Mouse (Mus musculus) small intestine, adult 2 months (tissue): Measurements from ENCODE around the gene Cmbl.

Experiments used
- CTCF ChIP-seq: fragments of 200-500 bp; IDR thresholded peaks from 2 replicates; pipeline ENCODE4 v1.5.1; 2012; ENCODE audit warnings: low read depth, mild to moderate bottlenecking, control low read depth, inconsistent platforms, low read length, moderate library complexity, mixed read lengths; ENCODE audit not compliant: insufficient replicate concordance, insufficient read length; ENCODE audit errors: extremely low read depth
- POLR2A ChIP-seq: fragments of 200-500 bp; IDR thresholded peaks from 2 replicates; pipeline ENCODE4 v1.6.1; 2012; ENCODE audit warnings: low read depth, mild to moderate bottlenecking, control low read depth, inconsistent platforms, low read length, moderate library complexity

GRCm38 (mm10) chr15:31542013-31542958 is 22.9 kb upstream of the Cmbl start:
- TF ChIP-seq CTCF, result no peak
- TF ChIP-seq POLR2A, result no peak
